Mouse (Mus musculus): ENCODE data around the gene Fbxl22. TPM values are rescaled to one million over a fixed set of nuclear protein-coding genes. Genes with fewer than 3 reads are reported as not detected.

Fbxl22 gene
- polyA plus RNA-seq, 1 experiment, result 1.5 TPM

DNA sequence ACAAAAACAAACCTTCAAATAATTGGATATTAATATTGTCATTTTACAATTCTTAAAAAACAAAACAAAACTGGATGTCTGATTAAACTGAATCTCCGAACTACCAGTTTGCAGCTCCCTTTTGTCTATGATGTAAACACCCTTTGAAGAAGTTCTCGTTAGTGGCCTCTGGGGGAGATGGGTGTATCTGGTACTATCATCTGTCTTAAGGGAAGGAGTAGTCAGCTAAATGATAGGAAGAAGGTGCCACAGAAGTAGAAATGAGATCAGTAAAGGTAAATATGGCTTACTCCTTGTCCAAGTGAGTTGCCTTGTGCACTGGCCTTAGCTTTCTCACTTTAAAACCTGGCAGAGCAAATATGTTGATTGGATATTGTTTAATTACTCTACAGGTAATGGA is 36.6 kb downstream of the Fbxl22 start:
- H3K4me3 ChIP-seq (ENCODE audit: extremely low read depth, insufficient read depth, insufficient read length), result no peak overlapping the region
- 89% methylated on average over 2 of the region's 2 CpGs for WGBS
- H3K27ac ChIP-seq (ENCODE audit: insufficient read depth, low read length), result no peak overlapping the region
- H3K4me1 ChIP-seq (ENCODE audit: control insufficient read depth, insufficient read depth, insufficient read length), result no peaks in the 10 kb centered on the region
- H3K27me3 ChIP-seq (ENCODE audit: control insufficient read depth, insufficient read depth, low read length), result no peaks in the 10 kb centered on the region
- DNase-seq (ENCODE audit: low read depth in 1 of 2, low spot score in 2 of 2), result no peak
- peaks cover 21% of the 10 kb centered on the region for H3K36me3 ChIP-seq (ENCODE audit: control insufficient read depth, insufficient read depth, low read length)
- TF ChIP-seq CTCF (IDR thresholded peaks at IDR 0.05; ENCODE audit: extremely low read depth, insufficient read depth, insufficient read length, insufficient replicate concordance) (no peak), POLR2A (IDR thresholded peaks at IDR 0.05; ENCODE audit: low read depth, low read length) (no peak)

DNA sequence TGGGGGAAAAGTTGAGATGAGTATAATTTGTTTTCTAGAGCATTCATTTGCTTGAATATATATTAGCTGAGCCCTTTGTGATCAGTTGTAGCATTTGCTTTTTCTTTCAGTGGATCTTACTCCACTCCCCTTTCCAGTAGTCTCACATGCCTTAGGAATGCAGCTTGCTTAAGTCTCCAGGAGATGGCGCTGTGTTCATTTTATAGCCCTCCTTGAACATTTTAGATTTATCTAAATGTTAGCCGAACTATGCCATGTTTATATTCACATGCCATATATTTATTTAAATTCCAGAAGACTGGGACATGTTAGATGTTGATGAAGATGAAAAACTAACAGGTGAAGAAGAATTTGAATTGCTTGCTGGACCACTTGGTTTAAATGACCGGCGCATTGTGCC is 49.3 kb downstream of the Fbxl22 start:
- no peak overlapping the region for H3K4me3 ChIP-seq (ENCODE audit: extremely low read depth, insufficient read depth, insufficient read length)
- H3K4me1 ChIP-seq (ENCODE audit: control insufficient read depth, insufficient read depth, insufficient read length), result no peaks in the 10 kb centered on the region
- no peak overlapping the region for H3K27ac ChIP-seq (ENCODE audit: insufficient read depth, low read length)
- WGBS, result 64% methylated on average over 4 of the region's 4 CpGs
- peak in 1 of 2 experiments; percentile 7 for DNase-seq (ENCODE audit: low read depth in 1 of 2, low spot score in 2 of 2)
- peaks cover 30% of the 10 kb centered on the region for H3K36me3 ChIP-seq (ENCODE audit: control insufficient read depth, insufficient read depth, low read length)
- TF ChIP-seq POLR2A (IDR thresholded peaks at IDR 0.05; ENCODE audit: low read depth, low read length), result no peak
- peak; percentile 11; the same call in 1 of the 2 replicates for TF ChIP-seq CTCF (IDR thresholded peaks at IDR 0.05; ENCODE audit: extremely low read depth, insufficient read depth, insufficient read length, insufficient replicate concordance)
- no peaks in the 10 kb centered on the region for H3K27me3 ChIP-seq (ENCODE audit: control insufficient read depth, insufficient read depth, low read length)

Other genes with a start within 250 kb of the Fbxl22 start
- 17.7 and 18.9 TPM in 2 replicates for gene Herc1, start 164.1 kb downstream of the Fbxl22 start, polyA plus RNA-seq (2012; rRNA removed)
- gene Usp3, start 78.5 kb upstream of the Fbxl22 start, polyA plus RNA-seq (2012; rRNA removed), result 15.2 and 15.9 TPM in 2 replicates
- gene Car12, start 199.1 kb upstream of the Fbxl22 start, polyA plus RNA-seq (2012; rRNA removed), result 0.48 and 0.74 TPM in 2 replicates

Data from spleen, adult 2 months (tissue).